Mouse (Mus musculus) Patski (cell line): ENCODE data around the gene Best1. TPM values are rescaled to one million over a fixed set of nuclear protein-coding genes. Genes with fewer than 3 reads are reported as not detected.

Source experiments
- ATAC-seq: fragments of 100-300 bp; one replicate; pipeline ENCODE4 v1.8.0; 2021
- CTCF ChIA-PET: fragments of 350-600 bp; sonication (Branson Sonifier 250); formaldehyde crosslinking; loops from one replicate; lab custom pipeline; 2022; ENCODE audit warnings: inconsistent platforms; lab: Charles Lee
- POLR2A ChIA-PET: fragments of 350-600 bp; sonication (Branson Sonifier 250); formaldehyde crosslinking; loops from one replicate; lab custom pipeline; 2022; ENCODE audit warnings: antibody characterized with exemption, inconsistent platforms; lab: Charles Lee
- DNase-seq: peaks from one replicate; pipeline ENCODE4 v3.0.0-alpha.2; 2011; ENCODE audit warnings: low read depth, low spot score
- H3K27me3 ChIP-seq: fragments of 371-371 bp; one replicate; pipeline ENCODE4 v1.5.1; 2021
- CTCF ChIP-seq: fragments of 100-300 bp; IDR thresholded peaks from one replicate; pipeline ENCODE4 v1.5.1; 2021
- in situ Hi-C: fragments of 300-500 bp; cut with MboI; formaldehyde crosslinking; loops from 3 replicates; pipeline ENCODE4 v1.11.1; 2018; ENCODE audit warnings: low pct_unique_long_range_greater_than_20kb, mixed read lengths
- polyA plus RNA-seq: library from polyadenylated mRNA; unstranded; gene quantifications from one replicate; pipeline ENCODE4 v1.2.3, GENCODE M21; 2021

The Best1 gene
- not detected for polyA plus RNA-seq

DNA sequence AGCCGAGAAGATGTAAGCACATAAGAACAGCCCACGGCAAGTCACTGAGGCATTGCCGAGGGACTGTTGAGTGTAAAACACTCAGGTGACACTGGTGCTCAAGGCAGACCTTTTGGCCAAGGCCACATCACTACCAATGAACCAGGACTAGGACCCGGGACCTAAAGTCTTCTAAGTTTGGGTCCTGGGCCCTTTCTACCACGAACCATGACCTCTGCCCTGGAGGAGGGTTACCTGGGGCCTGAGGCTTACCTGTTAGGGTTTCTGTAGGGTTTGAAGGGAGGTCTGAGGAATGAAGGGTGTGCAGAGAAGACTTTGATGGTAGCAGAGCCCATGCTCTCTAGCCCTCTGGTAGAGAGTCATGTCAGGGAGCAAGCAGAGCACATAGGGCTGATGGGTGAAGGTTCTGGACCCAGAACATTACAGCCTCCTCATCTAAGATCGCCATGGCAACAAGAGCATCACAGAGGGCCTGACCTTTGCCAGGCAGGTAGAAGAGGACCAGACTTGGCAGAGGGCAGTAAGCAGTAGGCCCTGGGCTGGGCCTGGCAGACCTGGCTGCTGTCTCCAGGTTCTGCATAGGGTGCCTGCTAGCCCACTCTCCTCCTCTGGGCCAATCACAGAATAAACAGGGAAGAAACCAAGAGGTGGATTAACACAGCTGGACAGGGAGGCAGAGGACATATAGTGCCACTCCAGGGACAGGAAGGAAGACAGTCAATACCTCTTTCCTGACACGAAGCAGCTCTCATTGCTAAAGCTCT lies at the start of gene Best1, which contains the start of gene Rab3il1:
Best1 (minus strand) TSS at position 428 of the 764 bp plus-strand sequence.
Rab3il1 (plus strand) TSS at position 464 of the 764 bp plus-strand sequence.
- POLR2A ChIA-PET: no interaction called here
- DNase-seq (no peak), ATAC-seq (no peak)
- H3K27me3 ChIP-seq: no peaks in the 10 kb centered on the region
- CTCF ChIA-PET: interaction anchor here (1.0 to 6.2 kb wide), 12 partner anchors 10 to 215 kb away, joined by 3 to 78 read pairs (median 12); no protein-coding TSS in a partner anchor
- in situ Hi-C loops: loop anchor here (5.0 kb wide), 2 partner anchors 36 to 201 kb away; partner anchors contain the start of genes Fen1 and Tmem258
- TF ChIP-seq CTCF: no peak

DNA sequence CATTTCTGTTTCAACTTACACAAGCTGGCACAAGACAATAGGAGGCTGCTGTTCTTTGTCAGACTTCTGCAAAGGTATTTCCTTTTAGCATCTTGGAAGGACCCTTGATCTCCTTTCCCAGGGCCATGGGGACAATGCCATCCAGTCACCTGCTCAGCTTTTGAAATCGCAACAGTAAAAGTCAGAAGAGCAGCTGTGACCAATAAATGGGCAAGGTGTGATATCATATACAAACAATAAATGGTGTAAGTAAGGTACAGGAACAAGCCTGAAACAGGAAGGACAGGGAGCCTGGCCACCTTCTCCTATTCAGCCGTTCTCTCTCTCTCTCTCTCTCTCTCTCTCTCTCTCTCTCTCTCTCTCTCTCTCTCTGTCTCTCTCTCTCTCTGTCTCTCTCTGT lies 49.0 kb upstream of the Best1 start:
- DNase-seq (no peak), ATAC-seq (no peak)
- in situ Hi-C loops: no loop called here
- ChIA-PET POLR2A (interaction anchor here (0.7 kb wide), 1 partner anchor 41 kb away, joined by 3 read pairs; no protein-coding TSS in a partner anchor), CTCF (interaction anchor here (2.1 kb wide), 1 partner anchor 16 kb away, joined by 6 read pairs; no protein-coding TSS in a partner anchor)
- TF ChIP-seq CTCF: no peak
- H3K27me3 ChIP-seq: no peaks in the 10 kb centered on the region

DNA sequence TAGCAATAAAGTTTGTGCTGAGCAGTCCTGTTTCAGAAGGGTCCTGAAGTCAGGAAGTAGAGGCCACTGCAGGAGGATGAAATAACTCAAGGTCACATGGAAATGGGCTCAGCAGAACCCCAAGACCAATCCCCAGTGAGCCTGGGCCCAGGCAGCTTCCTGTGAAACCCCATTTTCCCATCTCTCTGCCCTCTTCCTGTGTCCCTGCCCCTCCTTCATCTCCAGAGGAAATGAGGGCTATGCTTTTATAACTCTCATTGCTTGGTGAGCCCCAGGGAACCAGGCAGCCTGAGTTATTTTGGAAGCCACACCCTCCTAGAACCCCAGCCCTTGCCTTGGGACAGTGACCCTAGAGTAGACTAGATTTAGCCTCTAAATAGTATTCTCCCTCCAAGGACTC lies 48.1 kb upstream of the Best1 start:
- DNase-seq (no peak), ATAC-seq (no peak)
- POLR2A ChIA-PET: interaction anchor here (0.6 kb wide), 1 partner anchor 98 kb away, joined by 3 read pairs; no protein-coding TSS in a partner anchor
- in situ Hi-C loops: no loop called here
- no peak for TF ChIP-seq CTCF
- CTCF ChIA-PET: interaction anchor here (1.4 to 2.1 kb wide), 2 partner anchors 11 to 15 kb away, joined by 4 to 6 read pairs; no protein-coding TSS in a partner anchor
- H3K27me3 ChIP-seq: no peaks in the 10 kb centered on the region

DNA sequence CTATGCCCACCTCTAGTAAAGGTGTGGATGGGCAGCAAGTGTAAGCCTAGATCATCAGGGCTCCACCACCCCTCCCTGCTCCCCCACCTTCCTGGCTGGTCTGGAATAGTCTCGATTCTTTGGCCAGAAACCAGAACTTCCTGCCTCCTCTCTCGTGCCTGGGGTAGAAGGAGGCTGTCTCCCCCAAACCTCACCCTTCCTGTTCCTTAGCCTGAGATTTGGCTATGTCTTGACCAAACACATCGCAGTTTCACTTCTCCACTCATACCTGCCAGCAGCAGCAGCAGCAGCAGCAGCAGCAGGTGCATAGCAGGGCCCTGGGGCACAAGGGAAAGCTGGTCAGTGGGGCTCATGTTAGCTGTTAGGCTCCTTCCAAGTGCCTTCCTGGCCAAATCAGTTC lies 45.5 kb upstream of the Best1 start:
- ChIA-PET CTCF (interaction anchor here (1.4 to 4.2 kb wide), 2 partner anchors 22 to 151 kb away, joined by 3 to 19 read pairs; no protein-coding TSS in a partner anchor), POLR2A (interaction anchor here (1.0 kb wide), 3 partner anchors 9 to 10 kb away, joined by 3 to 4 read pairs (median 3); no protein-coding TSS in a partner anchor)
- in situ Hi-C loops: no loop called here
- ATAC-seq: no peak
- no peak for DNase-seq
- TF ChIP-seq CTCF: no peak
- H3K27me3 ChIP-seq: no peaks in the 10 kb centered on the region

DNA sequence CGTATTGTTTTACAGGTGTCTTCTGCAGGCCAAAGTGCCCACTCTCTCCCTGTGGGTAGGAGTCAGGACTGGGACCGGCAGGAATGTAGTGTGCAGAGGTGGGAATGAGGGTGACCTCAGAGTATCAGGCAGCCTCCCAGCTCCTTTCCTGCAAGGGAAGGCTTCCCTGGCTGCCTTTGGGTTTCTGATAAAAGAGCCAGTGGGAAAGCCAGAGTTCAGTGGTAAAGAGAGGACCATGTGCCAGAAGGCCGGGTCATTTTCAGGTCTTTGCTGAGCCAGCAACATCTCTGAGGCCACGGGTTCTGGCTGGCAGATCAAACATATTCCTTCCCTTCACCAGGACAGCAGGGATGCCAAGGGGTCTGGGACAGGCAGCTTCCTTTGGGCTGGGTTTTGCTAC lies 44.9 kb upstream of the Best1 start:
- ChIA-PET CTCF (interaction anchor here (0.7 to 4.2 kb wide), 4 partner anchors 12 to 152 kb away, joined by 3 to 19 read pairs (median 4); no protein-coding TSS in a partner anchor), POLR2A (interaction anchor here (1.0 to 1.1 kb wide), 3 partner anchors 9 to 64 kb away, joined by 3 to 4 read pairs (median 3); no protein-coding TSS in a partner anchor)
- DNase-seq (no peak), ATAC-seq (no peak)
- TF ChIP-seq CTCF: no peak
- in situ Hi-C loops: no loop called here
- H3K27me3 ChIP-seq: no peaks in the 10 kb centered on the region

DNA sequence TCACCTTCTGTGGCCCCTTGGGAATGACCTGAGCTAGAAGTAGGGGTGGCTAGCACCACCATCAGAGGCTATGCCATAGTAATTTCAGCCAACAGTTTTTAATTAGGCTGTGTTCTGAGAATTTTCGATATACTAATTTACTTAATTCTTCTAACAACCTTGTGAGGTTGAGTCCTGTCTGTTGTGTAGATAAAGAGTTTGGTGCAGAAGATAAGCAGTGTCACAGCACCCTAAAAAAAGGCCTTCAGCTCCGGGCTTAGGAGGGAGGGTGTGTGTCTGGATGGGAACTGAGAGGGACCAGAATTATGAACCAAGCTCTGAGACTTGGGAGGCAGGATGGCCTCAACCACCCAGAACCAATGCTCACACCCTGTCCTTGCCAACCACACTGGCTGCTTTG lies 44.3 kb upstream of the Best1 start:
- DNase-seq: no peak
- H3K27me3 ChIP-seq: no peaks in the 10 kb centered on the region
- TF ChIP-seq CTCF: no peak
- ChIA-PET CTCF (interaction anchor here (0.7 to 4.2 kb wide), 5 partner anchors 11 to 153 kb away, joined by 3 to 19 read pairs (median 4); no protein-coding TSS in a partner anchor), POLR2A (interaction anchor here (0.6 to 1.1 kb wide), 3 partner anchors 10 to 76 kb away, joined by 3 to 4 read pairs (median 3); no protein-coding TSS in a partner anchor)
- in situ Hi-C loops: no loop called here
- no peak for ATAC-seq

DNA sequence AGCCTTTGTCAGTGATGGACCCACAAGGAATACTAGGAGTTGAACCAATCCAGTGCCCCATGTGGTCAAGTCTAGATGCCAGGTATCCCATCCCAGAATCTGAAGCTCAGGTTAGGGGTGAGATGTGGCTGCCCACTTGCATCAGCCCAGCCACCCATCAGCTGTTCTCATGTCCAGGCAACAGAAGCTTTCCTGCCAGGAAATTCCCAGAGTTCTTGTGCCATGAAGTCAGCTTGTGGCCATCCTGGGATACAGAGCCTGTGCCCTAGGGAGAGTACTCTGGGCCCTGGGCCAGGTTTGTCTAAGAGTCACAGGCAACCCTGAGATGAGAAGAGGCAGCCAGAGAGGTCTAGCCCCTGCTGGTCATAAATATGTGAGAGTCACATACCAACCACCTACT lies 42.2 kb upstream of the Best1 start:
- DNase-seq (peak; percentile 86), ATAC-seq (peak; percentile 49)
- in situ Hi-C loops: no loop called here
- ChIA-PET CTCF (interaction anchor here (0.9 to 4.2 kb wide), 10 partner anchors 9 to 155 kb away, joined by 3 to 19 read pairs (median 4); no protein-coding TSS in a partner anchor), POLR2A (interaction anchor here (0.9 to 2.3 kb wide), 3 partner anchors 14 to 160 kb away, joined by 3 to 19 read pairs (median 3); partner anchors contain the start of genes Fen1 and Tmem258)
- TF ChIP-seq CTCF: no peak
- no peaks in the 10 kb centered on the region for H3K27me3 ChIP-seq

DNA sequence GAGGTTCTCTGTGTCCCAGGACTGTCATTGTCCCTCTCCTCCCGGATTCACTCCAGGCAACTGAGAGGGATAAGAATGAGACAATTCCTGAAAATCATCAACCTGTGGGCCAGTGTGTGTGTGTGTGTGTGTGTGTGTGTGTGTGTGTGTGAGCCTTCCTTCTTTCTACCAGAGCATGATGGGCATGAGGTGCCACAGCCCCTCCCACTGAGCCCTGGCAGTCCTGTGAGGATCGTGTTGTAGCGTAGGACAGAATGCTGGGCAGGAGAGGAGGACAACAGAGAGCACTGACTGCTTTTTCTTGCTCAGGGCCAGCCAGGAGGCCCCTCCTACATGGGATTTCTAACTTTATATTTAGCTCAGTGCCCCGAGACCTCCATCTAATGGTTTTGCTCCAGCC lies 41.4 kb upstream of the Best1 start:
- in situ Hi-C loops: no loop called here
- H3K27me3 ChIP-seq: no peaks in the 10 kb centered on the region
- TF ChIP-seq CTCF: no peak
- no peak for ATAC-seq
- ChIA-PET POLR2A (interaction anchor here (0.9 to 2.3 kb wide), 3 partner anchors 15 to 161 kb away, joined by 3 to 19 read pairs (median 3); partner anchors contain the start of genes Fen1 and Tmem258), CTCF (interaction anchor here (0.9 to 4.2 kb wide), 9 partner anchors 9 to 156 kb away, joined by 3 to 19 read pairs (median 3); no protein-coding TSS in a partner anchor)
- DNase-seq: no peak

DNA sequence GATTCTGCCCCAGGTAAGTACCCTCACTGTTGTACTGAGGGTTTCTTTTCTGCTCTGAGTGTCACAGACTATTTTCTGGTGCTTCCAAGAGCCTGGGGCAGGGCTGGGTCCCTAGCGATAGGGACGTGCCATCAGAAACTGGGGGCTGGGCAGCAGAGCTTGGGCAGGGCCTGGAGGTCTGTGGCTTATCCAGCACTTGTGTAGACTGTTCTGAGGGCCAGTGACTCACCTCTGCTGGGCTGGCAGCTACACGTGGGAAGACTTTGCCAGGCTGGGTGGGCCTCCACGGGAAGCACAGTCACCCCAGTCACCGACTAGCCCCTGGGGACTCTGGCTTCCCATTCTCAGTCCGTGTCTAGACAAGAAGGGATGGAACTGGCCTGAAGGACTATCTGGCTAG lies 40.8 kb upstream of the Best1 start:
- POLR2A ChIA-PET: interaction anchor here (0.6 to 0.7 kb wide), 3 partner anchors 11 to 129 kb away, joined by 3 read pairs; no protein-coding TSS in a partner anchor
- CTCF ChIA-PET: interaction anchor here (3.4 kb wide), 1 partner anchor 18 kb away, joined by 17 read pairs; no protein-coding TSS in a partner anchor
- no peak for TF ChIP-seq CTCF
- no peak for DNase-seq
- no peaks in the 10 kb centered on the region for H3K27me3 ChIP-seq
- in situ Hi-C loops: no loop called here
- ATAC-seq: peak; percentile 8
